Mouse (Mus musculus) E14TG2a.4 (cell line): Measurements from ENCODE around the gene Sepsecs.

Experiments used
- CTCF ChIP-seq: conservative IDR thresholded peaks from 2 replicates; pipeline ENCODE4 v1.5.1; 2014; ENCODE audit warnings: low read length
- NANOG ChIP-seq: IDR thresholded peaks from 2 replicates; pipeline ENCODE4 v1.6.1; 2014; ENCODE audit warnings: borderline replicate concordance, low read length, mixed read lengths
- POU5F1 ChIP-seq: IDR thresholded peaks from 2 replicates; pipeline ENCODE4 v1.6.1; 2014; ENCODE audit warnings: low read length, borderline replicate concordance

DNA sequence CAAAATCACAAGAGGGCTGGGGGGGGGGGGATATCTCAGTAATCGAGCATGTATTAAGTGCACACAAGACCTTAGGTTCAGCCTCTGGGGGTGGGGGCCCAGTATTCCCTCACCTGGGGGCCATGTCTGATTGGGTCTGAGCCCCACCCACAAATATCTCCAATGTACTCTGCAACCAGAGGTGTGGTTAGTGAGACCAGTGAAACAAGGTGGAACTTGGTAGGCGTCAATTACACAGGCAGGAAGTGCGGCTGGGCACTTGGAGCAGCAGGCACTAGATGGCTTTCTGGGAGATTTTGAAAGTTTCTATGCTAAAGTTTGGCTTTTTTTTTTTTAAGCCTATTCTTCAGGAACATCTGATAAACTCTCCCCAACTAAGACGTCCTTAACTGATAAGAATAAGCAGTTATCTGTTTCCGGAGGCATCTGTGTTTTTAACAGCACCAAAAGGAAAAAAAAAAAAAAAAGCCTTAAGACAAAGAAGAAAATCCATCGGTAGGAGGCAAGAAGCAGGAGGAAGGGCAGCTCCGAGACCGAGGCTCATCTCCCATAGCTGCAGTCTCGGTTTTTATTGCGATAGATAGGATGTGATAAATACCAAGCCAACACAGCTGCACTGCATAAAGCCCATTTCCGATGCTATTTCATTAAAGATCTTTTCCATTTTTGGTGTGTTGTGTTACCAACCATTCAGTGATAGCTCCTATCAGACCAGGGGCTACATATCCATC is 33.3 kb downstream of the Sepsecs start:
- no peak for TF ChIP-seq CTCF
- TF ChIP-seq POU5F1, result no peak
- no peak for TF ChIP-seq NANOG
